Mouse (Mus musculus) heart, postnatal 0 days (tissue): ENCODE results near the gene Mip.

Source experiments
- CTCF ChIP-seq: IDR thresholded peaks from 2 replicates; pipeline ENCODE4 v1.5.1; 2016; ENCODE audit warnings: antibody characterized with exemption, control low read depth, low read depth
- EP300 ChIP-seq: IDR thresholded peaks from 2 replicates; pipeline ENCODE4 v1.6.1; 2016; ENCODE audit warnings: antibody characterized with exemption, low read depth

- TF ChIP-seq CTCF (no peak), EP300 (no peak)
These were observed 52.5 kb downstream of the Mip start for GRCm38 (mm10) chr10:128278158-128278557.
